ENCODE assay signal across 10 mouse cellular contexts in genomic region chr3:97654901-97655300, GRCm38 (mm10). TPM values are rescaled to one million over a fixed set of nuclear protein-coding genes. Genes with fewer than 3 reads are reported as not detected.
DNase-seq lines count a peak whose midpoint lies in the region; ATAC-seq lines count a peak whose summit lies in the region.
"Had no signal": no experiment of that assay in that cellular context is flagged by ENCODE, and none has a peak within 500 bp of the region (broad histone marks: within the 10 kb centered on the region; RNA-seq: fewer than 3 reads in every experiment).

No protein-coding gene starts in this region.

- no peaks in the 10 kb centered on the region for H3K27me3 ChIP-seq in heart, embryonic 11.5 days (ENCODE audit: control insufficient read depth, insufficient read depth, low read length)

- H3K27ac ChIP-seq in heart, embryonic 11.5 days (ENCODE audit: low read depth, low read length), result no peak overlapping the region

- peak; percentile 64 for DNase-seq in heart, postnatal 4 days
- DNase-seq in 416B (ENCODE audit: low read depth) (peak; percentile 48), MEL-GATA-1-ER (ENCODE audit: extremely low read depth, low read depth) (peak; percentile 73)
- peak; percentile 28 for DNase-seq in lung, postnatal 14 days
- DNase-seq in frontal cortex, postnatal 14 days (ENCODE audit: low spot score in 2 of 2), result no peak
- DNase-seq in layer of hippocampus, adult 18-20 months (ENCODE audit: low spot score in 2 of 2), result no peak
- no peak for DNase-seq in cerebellum, adult 11 months
- DNase-seq: midbrain, embryonic 14.5 days had no signal

- H3K4me2 ChIP-seq in heart, embryonic 11.5 days, result no peak overlapping the region

- H3K4me1 ChIP-seq in heart, embryonic 11.5 days (ENCODE audit: control insufficient read depth, insufficient read depth, low read length), result peaks cover 10% of the 10 kb centered on the region

- no peak for ATAC-seq in heart, embryonic 11.5 days (replicated peaks; ENCODE audit: insufficient number of reproducible peaks, low FRiP score, low TSS enrichment)

- peaks cover 2% of the 10 kb centered on the region; the same call in 1 of the 2 replicates for H3K9me3 ChIP-seq in heart, embryonic 11.5 days (replicated peaks; ENCODE audit: control insufficient read depth, low read length)

- no peaks in the 10 kb centered on the region for H3K36me3 ChIP-seq in heart, embryonic 11.5 days (ENCODE audit: control insufficient read depth, insufficient read depth, low read length)

- H3K9ac ChIP-seq in heart, embryonic 11.5 days (ENCODE audit: low read depth, low read length), result no peak overlapping the region

- 81% methylated on average over 8 of the region's 8 CpGs for WGBS in heart, embryonic 11.5 days (ENCODE audit: insufficient replicate concordance)

- no peak overlapping the region for H3K4me3 ChIP-seq in heart, embryonic 11.5 days (ENCODE audit: low read depth, low read length)

RNA-seq across cellular contexts. Expression of gene Prkab2, which starts 3.1 kb away (rescaled TPM):
- total RNA-seq in heart, postnatal 4 days (2021), result 10 to 100 TPM; 17.0 to 18.5 TPM
- 16.0 and 23.3 TPM in 2 replicates for polyA plus RNA-seq in heart, embryonic 11.5 days (2014; fragmentation: Nextera tagmentation; extraction: Ambion mirVana)
- total RNA-seq in layer of hippocampus, adult 18-20 months (2021), result 10 to 100 TPM; 35.3 TPM

RNA-seq across cellular contexts. Expression of gene Gm17651, which starts 19.6 kb away (rescaled TPM):
- not detected for total RNA-seq in heart, postnatal 4 days (2021)
- polyA plus RNA-seq in heart, embryonic 11.5 days (2014; fragmentation: Nextera tagmentation; extraction: Ambion mirVana), result not detected in 2 replicates
- not detected for total RNA-seq in layer of hippocampus, adult 18-20 months (2021)
- total RNA-seq: heart, postnatal 14 days had no signal
- polyA plus RNA-seq: midbrain, embryonic 14.5 days had no signal

RNA-seq across cellular contexts. Expression of gene Fmo5, which starts 26.3 kb away (rescaled TPM):
- 1 to 10 TPM; 4.9 TPM for total RNA-seq in heart, postnatal 4 days (2021)
- 2.8 and 3.1 TPM in 2 replicates for polyA plus RNA-seq in heart, embryonic 11.5 days (2014; fragmentation: Nextera tagmentation; extraction: Ambion mirVana)
- total RNA-seq in layer of hippocampus, adult 18-20 months (2021), result 1 to 10 TPM; 4.4 to 6.7 TPM

RNA-seq across cellular contexts. Expression of gene Chd1l, which starts 44.9 kb away (rescaled TPM):
- total RNA-seq in heart, postnatal 4 days (2021), result 10 to 100 TPM; 17.7 to 18.7 TPM
- polyA plus RNA-seq in heart, embryonic 11.5 days (2014; fragmentation: Nextera tagmentation; extraction: Ambion mirVana), result 14.5 and 18.4 TPM in 2 replicates
- 10 to 100 TPM; 10.8 to 11.6 TPM for total RNA-seq in layer of hippocampus, adult 18-20 months (2021)

Comparison
In these comparisons a context has a peak if more than half of its experiments do, and no peak if none do; other contexts are left out.
1. DNase-seq: peak in heart, postnatal 4 days (single experiment), 416B (single experiment), MEL-GATA-1-ER (single experiment) and lung, postnatal 14 days (single experiment); none in frontal cortex, postnatal 14 days (0 of 2), layer of hippocampus, adult 18-20 months (0 of 2) and cerebellum, adult 11 months (single experiment).